Mouse (Mus musculus): ENCODE results near the gene Emd. TPM values are rescaled to one million over a fixed set of nuclear protein-coding genes. Genes with fewer than 3 reads are reported as not detected.

The Emd gene
- polyA plus RNA-seq, 1 experiment from 2014 or later = 27.4 TPM

- Histone ChIP-seq H3K4me1 (replicated peaks; ENCODE audit: control insufficient read depth, insufficient read depth, low read length) (no peaks in the 10 kb centered on the region), H3K27ac (ENCODE audit: low read depth, low read length) (peak overlapping the region; percentile 19; the same call in 1 of the 2 replicates), H3K36me3 (ENCODE audit: control insufficient read depth, insufficient read depth, low read length) (no peaks in the 10 kb centered on the region), H3K4me3 (ENCODE audit: low read depth, low read length) (peak overlapping the region; percentile 43), H3K27me3 (ENCODE audit: control insufficient read depth, insufficient read depth, low read length) (no peaks in the 10 kb centered on the region), H3K4me2 (replicated peaks; ENCODE audit: low read depth, low read length) (peak overlapping the region; percentile 45), H3K9ac (ENCODE audit: low read depth, low read length) (peak overlapping the region; percentile 64), H3K9me3 (ENCODE audit: control insufficient read depth, low read length) (no peaks in the 10 kb centered on the region)
- ATAC-seq (ENCODE audit: low FRiP score) (peak; percentile 82), DNase-seq (ENCODE audit: low spot score) (peak; percentile 81)
- WGBS = 18% methylated on average over 39 of the region's 39 CpGs
Observed at GRCm38 (mm10) chrX:74282395-74283091, 28.1 kb downstream of the Emd start.

DNA sequence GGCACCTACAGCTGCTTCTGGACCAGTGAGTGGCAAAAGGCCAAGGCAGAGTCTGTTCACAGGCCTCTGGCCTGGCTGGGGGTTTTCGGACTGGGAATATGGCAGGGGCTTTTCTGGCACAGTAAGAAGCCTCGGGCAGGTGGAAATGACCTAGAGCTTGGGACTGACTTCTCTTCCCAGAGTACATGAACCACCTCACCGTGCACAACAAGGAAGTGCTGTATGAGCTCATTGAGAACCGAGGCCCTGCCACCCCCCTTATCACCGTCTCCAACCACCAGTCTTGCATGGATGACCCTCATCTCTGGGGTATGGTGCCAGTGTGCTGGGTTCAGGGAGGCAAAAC is 28.6 kb downstream of the Emd start:
- Histone ChIP-seq H3K27ac (ENCODE audit: low read depth, low read length) (peak overlapping the region; percentile 19; the same call in 1 of the 2 replicates), H3K9ac (ENCODE audit: low read depth, low read length) (peak overlapping the region; percentile 64), H3K36me3 (ENCODE audit: control insufficient read depth, insufficient read depth, low read length) (no peaks in the 10 kb centered on the region), H3K9me3 (ENCODE audit: control insufficient read depth, low read length) (no peaks in the 10 kb centered on the region), H3K27me3 (ENCODE audit: control insufficient read depth, insufficient read depth, low read length) (no peaks in the 10 kb centered on the region), H3K4me3 (ENCODE audit: low read depth, low read length) (peak overlapping the region; percentile 43), H3K4me2 (replicated peaks; ENCODE audit: low read depth, low read length) (peak overlapping the region; percentile 45), H3K4me1 (replicated peaks; ENCODE audit: control insufficient read depth, insufficient read depth, low read length) (no peaks in the 10 kb centered on the region)
- ATAC-seq (ENCODE audit: low FRiP score) (peak; percentile 11; the same call in 1 of the 2 replicates), DNase-seq (ENCODE audit: low spot score) (no peak)
- WGBS = 51% methylated on average over 5 of the region's 5 CpGs

GRCm38 (mm10) chrX:74293431-74293830 is 38.9 kb downstream of the Emd start:
- Histone ChIP-seq H3K36me3 (ENCODE audit: control insufficient read depth, insufficient read depth, low read length) (no peaks in the 10 kb centered on the region), H3K4me1 (replicated peaks; ENCODE audit: control insufficient read depth, insufficient read depth, low read length) (no peaks in the 10 kb centered on the region), H3K27ac (ENCODE audit: low read depth, low read length) (no peak overlapping the region), H3K4me3 (ENCODE audit: low read depth, low read length) (no peak overlapping the region), H3K9me3 (ENCODE audit: control insufficient read depth, low read length) (no peaks in the 10 kb centered on the region), H3K4me2 (replicated peaks; ENCODE audit: low read depth, low read length) (no peak overlapping the region), H3K27me3 (ENCODE audit: control insufficient read depth, insufficient read depth, low read length) (no peaks in the 10 kb centered on the region), H3K9ac (ENCODE audit: low read depth, low read length) (no peak overlapping the region)
- WGBS = 74% methylated on average over 4 of the region's 4 CpGs
- no peak for ATAC-seq (ENCODE audit: low FRiP score)
- DNase-seq (ENCODE audit: low spot score) = no peak

GRCm38 (mm10) chrX:74296538-74297448 is 42.3 kb downstream of the Emd start, which contains the start of gene Atp6ap1:
Atp6ap1 (plus strand) TSS chrX:74297097.
- DNase-seq (ENCODE audit: low spot score) (peak; percentile 88), ATAC-seq (ENCODE audit: low FRiP score) (peak; percentile 99)
- Histone ChIP-seq H3K27ac (ENCODE audit: low read depth, low read length) (0 out of 2 replicates have a peak within 1 kb of the TSS, but pooled peaks have one; percentile 42), H3K4me1 (replicated peaks; ENCODE audit: control insufficient read depth, insufficient read depth, low read length) (no peaks in the 10 kb centered on the region), H3K27me3 (ENCODE audit: control insufficient read depth, insufficient read depth, low read length) (no peaks in the 10 kb centered on the region), H3K4me3 (ENCODE audit: low read depth, low read length) (peak within 1 kb of the TSS; percentile 61), H3K9ac (ENCODE audit: low read depth, low read length) (peak within 1 kb of the TSS; percentile 62), H3K36me3 (ENCODE audit: control insufficient read depth, insufficient read depth, low read length) (no peaks in the 10 kb centered on the region), H3K4me2 (replicated peaks; ENCODE audit: low read depth, low read length) (peak within 1 kb of the TSS; percentile 55), H3K9me3 (ENCODE audit: control insufficient read depth, low read length) (no peaks in the 10 kb centered on the region)
- WGBS = 12% methylated on average over 34 of the region's 37 CpGs

DNA sequence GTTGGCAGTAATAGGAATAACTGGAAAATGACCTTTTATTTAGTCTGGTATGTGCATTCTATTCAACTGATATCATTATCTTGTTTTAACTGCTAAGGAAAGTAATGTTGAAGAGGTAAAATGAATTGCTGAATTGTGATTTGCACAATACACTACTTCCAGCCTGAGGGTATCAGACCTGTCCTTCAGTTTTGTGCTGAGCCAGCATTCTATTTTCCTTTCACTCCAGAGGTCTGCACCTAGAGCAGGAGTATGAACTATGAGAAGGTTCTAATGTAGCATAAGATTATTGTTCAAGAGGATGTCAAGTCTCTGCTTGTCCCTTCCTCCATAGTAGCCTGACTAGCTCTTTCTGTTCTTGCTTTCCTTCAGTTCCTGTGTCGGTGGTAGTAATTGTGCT is 43.9 kb downstream of the Emd start:
- Histone ChIP-seq H3K4me1 (replicated peaks; ENCODE audit: control insufficient read depth, insufficient read depth, low read length) (no peaks in the 10 kb centered on the region), H3K9ac (ENCODE audit: low read depth, low read length) (no peak overlapping the region), H3K36me3 (ENCODE audit: control insufficient read depth, insufficient read depth, low read length) (no peaks in the 10 kb centered on the region), H3K4me2 (replicated peaks; ENCODE audit: low read depth, low read length) (no peak overlapping the region), H3K4me3 (ENCODE audit: low read depth, low read length) (no peak overlapping the region), H3K9me3 (ENCODE audit: control insufficient read depth, low read length) (no peaks in the 10 kb centered on the region), H3K27me3 (ENCODE audit: control insufficient read depth, insufficient read depth, low read length) (no peaks in the 10 kb centered on the region), H3K27ac (ENCODE audit: low read depth, low read length) (no peak overlapping the region)
- ATAC-seq (ENCODE audit: low FRiP score) (no peak), DNase-seq (ENCODE audit: low spot score) (no peak)
- 94% methylated on average over 1 of the region's 1 CpGs for WGBS

DNA sequence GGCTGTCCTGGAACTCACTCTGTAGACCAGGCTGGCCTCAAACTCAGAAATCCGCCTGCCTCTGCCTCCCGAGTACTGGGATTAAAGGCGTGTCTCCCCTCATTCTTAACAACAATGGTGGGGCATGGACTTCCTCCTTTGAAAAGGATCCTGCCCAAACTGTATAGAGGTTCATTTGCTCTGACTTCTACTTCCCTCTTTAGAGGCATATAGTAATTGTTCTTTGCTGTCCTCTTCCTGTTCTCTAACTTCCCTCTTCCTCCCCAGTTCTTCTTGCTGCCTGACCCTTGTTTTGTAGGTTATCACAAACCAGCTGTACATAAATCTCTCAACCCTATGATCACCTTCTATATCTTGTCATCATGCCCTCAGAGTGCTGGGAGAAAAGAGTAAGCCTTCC is 45.2 kb downstream of the Emd start:
- WGBS = 79% methylated on average over 3 of the region's 3 CpGs
- H3K36me3 ChIP-seq (ENCODE audit: control insufficient read depth, insufficient read depth, low read length) = no peaks in the 10 kb centered on the region
- no peaks in the 10 kb centered on the region for H3K4me1 ChIP-seq (replicated peaks; ENCODE audit: control insufficient read depth, insufficient read depth, low read length)
- H3K27ac ChIP-seq (ENCODE audit: low read depth, low read length) = no peak overlapping the region
- ATAC-seq (ENCODE audit: low FRiP score) (no peak), DNase-seq (ENCODE audit: low spot score) (no peak)
- no peaks in the 10 kb centered on the region for H3K27me3 ChIP-seq (ENCODE audit: control insufficient read depth, insufficient read depth, low read length)
- H3K4me3 ChIP-seq (ENCODE audit: low read depth, low read length) = no peak overlapping the region
- no peaks in the 10 kb centered on the region for H3K9me3 ChIP-seq (ENCODE audit: control insufficient read depth, low read length)
- H3K4me2 ChIP-seq (replicated peaks; ENCODE audit: low read depth, low read length) = no peak overlapping the region
- H3K9ac ChIP-seq (ENCODE audit: low read depth, low read length) = no peak overlapping the region

DNA sequence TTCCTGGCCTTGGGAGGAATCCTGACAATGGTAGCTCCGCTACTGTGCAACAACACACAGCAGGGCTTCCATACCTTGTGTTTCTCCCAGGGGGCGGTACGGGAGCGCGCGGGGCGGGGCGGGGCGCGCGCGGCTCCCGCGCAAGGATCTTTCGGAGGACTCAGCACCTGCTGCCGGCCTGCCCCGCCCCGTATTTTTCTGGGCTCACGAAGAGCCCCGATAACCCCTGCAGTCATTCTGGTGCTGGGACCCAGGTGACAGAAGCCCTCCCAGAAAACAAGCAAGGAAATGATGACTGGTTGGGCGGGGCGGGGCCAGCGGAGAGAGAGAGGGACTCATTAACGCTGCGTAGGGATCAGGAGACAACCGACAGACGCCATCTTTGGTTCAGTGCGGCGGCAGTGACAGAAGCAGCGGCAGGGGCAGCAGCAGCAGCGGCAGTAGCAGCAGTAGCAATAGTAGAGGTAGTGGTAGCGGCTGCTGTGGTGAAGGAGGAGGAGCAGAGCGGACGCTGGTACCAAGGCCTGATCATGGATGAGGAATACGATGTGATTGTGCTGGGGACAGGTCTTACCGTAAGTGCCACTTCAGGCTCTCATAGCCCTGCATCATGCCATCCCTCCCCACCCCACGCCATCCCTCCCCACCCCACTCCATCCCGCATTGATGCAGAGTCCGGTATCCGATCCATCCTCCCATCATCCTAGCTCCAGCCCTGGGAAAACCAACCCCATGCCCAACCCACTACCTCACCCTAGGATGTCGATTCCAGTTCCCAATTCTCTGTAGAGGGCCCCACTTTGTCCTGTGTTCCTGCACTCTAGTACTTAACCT is 50.6 kb downstream of the Emd start, which contains the start of gene Gdi1:
Gene Gdi1, plus strand, starts transcription at position 132 of the 834 bp plus-strand sequence.
- H3K9ac ChIP-seq (ENCODE audit: low read depth, low read length) = peak within 1 kb of the TSS; percentile 80
- no peaks in the 10 kb centered on the region for H3K27me3 ChIP-seq (ENCODE audit: control insufficient read depth, insufficient read depth, low read length)
- ATAC-seq (ENCODE audit: low FRiP score) (peak; percentile 85), DNase-seq (ENCODE audit: low spot score) (peak; percentile 82)
- 12% methylated on average over 35 of the region's 41 CpGs for WGBS
- no peaks in the 10 kb centered on the region for H3K9me3 ChIP-seq (ENCODE audit: control insufficient read depth, low read length)
- H3K36me3 ChIP-seq (ENCODE audit: control insufficient read depth, insufficient read depth, low read length) = no peaks in the 10 kb centered on the region
- peak within 1 kb of the TSS; percentile 65 for H3K4me3 ChIP-seq (ENCODE audit: low read depth, low read length)
- H3K27ac ChIP-seq (ENCODE audit: low read depth, low read length) = peak within 1 kb of the TSS; percentile 88
- H3K4me2 ChIP-seq (replicated peaks; ENCODE audit: low read depth, low read length) = peak within 1 kb of the TSS; percentile 66
- H3K4me1 ChIP-seq (replicated peaks; ENCODE audit: control insufficient read depth, insufficient read depth, low read length) = no peaks in the 10 kb centered on the region

Data from hindbrain, embryonic 11.5 days (tissue).